Mouse (Mus musculus) CH12.LX (cell line): ENCODE measurements around the gene Rgs9bp. TPM values are rescaled to one million over a fixed set of nuclear protein-coding genes. Genes with fewer than 3 reads are reported as not detected.

Source experiments
- DNase-seq: peaks from one replicate; pipeline ENCODE4 v3.0.0-alpha.2; 2013; ENCODE audit errors: extremely low read depth
- H3K27ac ChIP-seq: 2 replicates; pipeline ENCODE4 v1.5.1; 2012; ENCODE audit warnings: low read depth, mild to moderate bottlenecking, control low read depth, moderate library complexity; ENCODE audit not compliant: insufficient read depth
- H3K27me3 ChIP-seq: replicated peaks from 2 replicates; pipeline ENCODE3; 2012; ENCODE audit warnings: inconsistent platforms
- H3K36me3 ChIP-seq, 2 experiments: replicated peaks in 1 of 2; 2 replicates each; pipeline versions ENCODE3 to v1.6.1; 2012; ENCODE audit warnings: inconsistent platforms in 1 of 2, low read length in 1 of 2, mild to moderate bottlenecking in 1 of 2, mixed read lengths in 1 of 2, moderate library complexity in 1 of 2; ENCODE audit not compliant: control insufficient read depth in 1 of 2, insufficient read depth in 1 of 2
- H3K4me1 ChIP-seq, 2 experiments: 2 replicates each; pipeline ENCODE4 v1.6.1; 2012; ENCODE audit warnings: inconsistent platforms in 1 of 2, moderate library complexity in 1 of 2; ENCODE audit not compliant: insufficient read depth in 2 of 2, control insufficient read depth in 1 of 2
- H3K4me2 ChIP-seq: 2 replicates; pipeline ENCODE4 v1.6.1; 2012; ENCODE audit warnings: low read depth, mild to moderate bottlenecking, control low read depth; ENCODE audit not compliant: poor library complexity, insufficient read depth, severe bottlenecking
- H3K4me3 ChIP-seq, 3 experiments: fragments of 150-350 bp in 1 of 3; sonication (generic) in 1 of 3; replicated peaks in 1 of 3; 2 replicates each; pipeline versions ENCODE3 to v1.5.1; 2011 to 2012; ENCODE audit warnings: low read depth in 2 of 3, low read length in 2 of 3, mild to moderate bottlenecking in 2 of 3, moderate library complexity in 2 of 3, control low read depth in 1 of 3, improper control_type of control experiment in 1 of 3, inconsistent platforms in 1 of 3, mixed read lengths in 1 of 3; ENCODE audit not compliant: poor library complexity in 1 of 3
- H3K79me2 ChIP-seq: replicated peaks from 2 replicates; pipeline ENCODE4 v1.6.1; 2012; ENCODE audit warnings: mild to moderate bottlenecking, moderate library complexity; ENCODE audit not compliant: control insufficient read depth, poor library complexity, insufficient read depth, severe bottlenecking; ENCODE audit errors: extremely low read depth
- H3K9ac ChIP-seq: 2 replicates; pipeline ENCODE4 v1.6.1; 2012; ENCODE audit warnings: low read depth, mild to moderate bottlenecking, control low read depth, moderate library complexity; ENCODE audit not compliant: insufficient read depth
- H3K9me3 ChIP-seq: replicated peaks from 2 replicates; pipeline ENCODE3; 2012; ENCODE audit warnings: low read length, inconsistent platforms, mixed read lengths
- CTCF ChIP-seq, 2 experiments: IDR thresholded peaks in 1 of 2; conservative IDR thresholded peaks in 1 of 2; 2 replicates each; pipeline ENCODE4 v1.5.1; 2011 to 2012; ENCODE audit warnings: low read depth in 2 of 2, low read length in 2 of 2, improper control_type of control experiment in 1 of 2, inconsistent platforms in 1 of 2, mild to moderate bottlenecking in 1 of 2, moderate library complexity in 1 of 2
- ELF1 ChIP-seq: IDR thresholded peaks from 2 replicates; pipeline ENCODE4 v1.6.1; 2014; ENCODE audit warnings: low read depth, mild to moderate bottlenecking, inconsistent platforms, low read length, improper control_type of control experiment
- EP300 ChIP-seq: IDR thresholded peaks from 2 replicates; pipeline ENCODE4 v1.6.1; 2011; ENCODE audit warnings: low read length, improper control_type of control experiment
- ETS1 ChIP-seq: conservative IDR thresholded peaks from 2 replicates; pipeline ENCODE4 v1.6.1; 2012; ENCODE audit warnings: low read depth, mild to moderate bottlenecking, inconsistent platforms, low read length, improper control_type of control experiment, moderate library complexity
- HCFC1 ChIP-seq: IDR thresholded peaks from 2 replicates; pipeline ENCODE4 v1.6.1; 2012; ENCODE audit warnings: low read depth, mild to moderate bottlenecking, inconsistent platforms, low read length, improper control_type of control experiment
- KAT2A ChIP-seq: IDR thresholded peaks from 2 replicates; pipeline ENCODE4 v1.6.1; 2012; ENCODE audit warnings: low read length, improper control_type of control experiment, inconsistent platforms; ENCODE audit not compliant: insufficient replicate concordance
- MAX ChIP-seq: IDR thresholded peaks from 2 replicates; pipeline ENCODE4 v1.6.1; 2011; ENCODE audit warnings: low read length, improper control_type of control experiment
- NRF1 ChIP-seq: IDR thresholded peaks from 2 replicates; pipeline ENCODE4 v1.6.1; 2014; ENCODE audit warnings: low read depth, mild to moderate bottlenecking, inconsistent platforms, low read length, improper control_type of control experiment, moderate library complexity
- POLR2A ChIP-seq: IDR thresholded peaks from 2 replicates; pipeline ENCODE4 v1.6.1; 2011; ENCODE audit warnings: low read depth, mild to moderate bottlenecking, improper control_type of control experiment, low read length
- RAD21 ChIP-seq: IDR thresholded peaks from 2 replicates; pipeline ENCODE4 v1.6.1; 2011; ENCODE audit warnings: low read depth, mild to moderate bottlenecking, low read length, improper control_type of control experiment, moderate library complexity
- RCOR1 ChIP-seq: conservative IDR thresholded peaks from 2 replicates; pipeline ENCODE4 v1.6.1; 2012; ENCODE audit warnings: low read depth, mild to moderate bottlenecking, inconsistent platforms, low read length, improper control_type of control experiment
- SIN3A ChIP-seq: IDR thresholded peaks from 2 replicates; pipeline ENCODE4 v1.6.1; 2012; ENCODE audit warnings: low read length, improper control_type of control experiment, inconsistent platforms
- SMC3 ChIP-seq: IDR thresholded peaks from 2 replicates; pipeline ENCODE4 v1.6.1; 2011; ENCODE audit warnings: low read depth, low read length, improper control_type of control experiment
- TBP ChIP-seq: conservative IDR thresholded peaks from 2 replicates; pipeline ENCODE4 v1.6.1; 2011; ENCODE audit warnings: low read depth, low read length, improper control_type of control experiment
- TCF12 ChIP-seq: IDR thresholded peaks from 2 replicates; pipeline ENCODE4 v1.6.1; 2014; ENCODE audit warnings: low read depth, mild to moderate bottlenecking, inconsistent platforms, low read length, improper control_type of control experiment
- UBTF ChIP-seq: IDR thresholded peaks from 2 replicates; pipeline ENCODE4 v1.6.1; 2012; ENCODE audit warnings: low read depth, mild to moderate bottlenecking, inconsistent platforms, low read length, improper control_type of control experiment, moderate library complexity
- USF2 ChIP-seq: conservative IDR thresholded peaks from 2 replicates; pipeline ENCODE4 v1.6.1; 2011; ENCODE audit warnings: low read depth, low read length, improper control_type of control experiment
- ZNF384 ChIP-seq: IDR thresholded peaks from 2 replicates; pipeline ENCODE4 v1.6.1; 2012; ENCODE audit warnings: low read depth, low read length, improper control_type of control experiment, inconsistent platforms
- dilution Hi-C: fragments of 300-500 bp; cut with MboI; formaldehyde crosslinking; loops from 2 replicates; pipeline ENCODE4 v1.14.3; 2020; ENCODE audit warnings: low sequenced_read_pairs; ENCODE audit not compliant: extremely low pct_unique_long_range_greater_than_20kb, extremely low pct_ligation_motif_present
- in situ Hi-C: fragments of 300-500 bp; cut with MboI; formaldehyde crosslinking; loops from 3 replicates; pipeline ENCODE4 v1.14.3; 2019; ENCODE audit warnings: low sequenced_read_pairs, low pct_ligation_motif_present, low pct_unique_long_range_greater_than_20kb, mixed read lengths
- polyA plus RNA-seq: library from polyadenylated mRNA; unstranded; fragments of >175 nt; gene quantifications from 2 replicates; pipeline ENCODE4 v1.2.1, GENCODE M21; 2012; ENCODE audit warnings: low read depth; ENCODE audit not compliant: insufficient read length
- total RNA-seq, 2 experiments: library from RNA; depleted of rRNA; stranded (reverse); fragments of 300-350 nt in 1 of 2; fragments of >200 nt in 1 of 2; gene quantifications; 2 replicates each; pipeline ENCODE4 v1.2.3; 2012 to 2014

Gene Rgs9bp
- total and polyA plus RNA-seq, 3 experiments = 0.05 to 0.21 (median 0.06) TPM

- H3K4me3 ChIP-seq = no peak overlapping the region
- in situ Hi-C loops (loop anchor here (5.0 kb wide), 1 partner anchor 38 kb away; no protein-coding TSS in a partner anchor), dilution Hi-C loops (no loop called here)
- H3K4me1 ChIP-seq = peaks cover 5 to 36% of the 10 kb centered on the region in 2 experiments
- peaks cover 4% of the 10 kb centered on the region; the same call in 1 of the 2 replicates for H3K79me2 ChIP-seq
- peaks cover 26 to 42% of the 10 kb centered on the region in 2 experiments for H3K36me3 ChIP-seq
- H3K4me2 ChIP-seq = no peak overlapping the region
- no peak for DNase-seq
- TF ChIP-seq USF2 (no peak), ETS1 (no peak), RCOR1 (no peak)
- TF ChIP-seq, all 38 proteins: peak for 0
- Histone ChIP-seq H3K9me3 (peaks cover 3% of the 10 kb centered on the region), H3K27ac (no peak overlapping the region), H3K9ac (no peak overlapping the region), H3K27me3 (peaks cover 7% of the 10 kb centered on the region)
These were observed 4.1 kb upstream of the Rgs9bp start for GRCm38 (mm10) chr7:35589485-35589884.

- peaks cover 8 to 33% of the 10 kb centered on the region in 2 experiments for H3K4me1 ChIP-seq
- H3K27me3 ChIP-seq = peaks cover 12% of the 10 kb centered on the region
- TF ChIP-seq KAT2A = no peak
- TF ChIP-seq USF2 = no peak
- no peak for TF ChIP-seq SIN3A
- no peak for TF ChIP-seq UBTF
- no peak for TF ChIP-seq NRF1
- TF ChIP-seq CTCF (conservative IDR thresholded peaks at IDR 0.05 in 1 of 2, IDR thresholded peaks at IDR 0.05 in 1 of 2; ENCODE audit: low read depth in 2 of 2, low read length in 2 of 2) = no peak
- no peak for TF ChIP-seq TBP
- TF ChIP-seq TCF12 = no peak
- TF ChIP-seq SMC3 = no peak
- no peak for TF ChIP-seq ZNF384
- no peak for TF ChIP-seq EP300
- TF ChIP-seq MAX = no peak
- TF ChIP-seq POLR2A = no peak
- no peak for TF ChIP-seq HCFC1
- TF ChIP-seq ELF1 = no peak
- TF ChIP-seq RAD21 = no peak
- in situ Hi-C loops = loop anchor here (5.0 kb wide), 1 partner anchor 38 kb away; no protein-coding TSS in a partner anchor
- peaks cover 4% of the 10 kb centered on the region for H3K9me3 ChIP-seq
- no peak overlapping the region for H3K9ac ChIP-seq
- H3K27ac ChIP-seq = no peak overlapping the region
- H3K4me3 ChIP-seq = no peak overlapping the region
- dilution Hi-C loops = no loop called here
- H3K79me2 ChIP-seq = peaks cover 4% of the 10 kb centered on the region; the same call in 1 of the 2 replicates
- H3K36me3 ChIP-seq = peaks cover 23 to 38% of the 10 kb centered on the region in 2 experiments
- no peak overlapping the region for H3K4me2 ChIP-seq
- DNase-seq = no peak
These were observed 3.5 kb upstream of the Rgs9bp start for GRCm38 (mm10) chr7:35588680-35589428.
